Mouse (Mus musculus) urinary bladder, postnatal 4 days (tissue): ENCODE data around the gene Fus.
"Not testable (repeated sequence)": the region's sequence is repeated elsewhere in the genome, so short reads cannot be mapped to it uniquely, and the experiment has no call there.

Experiments
- DNase-seq, 2 experiments: peaks; one replicate each; pipeline ENCODE4 v3.0.0; 2021 to 2022; ENCODE audit warnings: low spot score in 2 of 2

The Fus gene

DNA sequence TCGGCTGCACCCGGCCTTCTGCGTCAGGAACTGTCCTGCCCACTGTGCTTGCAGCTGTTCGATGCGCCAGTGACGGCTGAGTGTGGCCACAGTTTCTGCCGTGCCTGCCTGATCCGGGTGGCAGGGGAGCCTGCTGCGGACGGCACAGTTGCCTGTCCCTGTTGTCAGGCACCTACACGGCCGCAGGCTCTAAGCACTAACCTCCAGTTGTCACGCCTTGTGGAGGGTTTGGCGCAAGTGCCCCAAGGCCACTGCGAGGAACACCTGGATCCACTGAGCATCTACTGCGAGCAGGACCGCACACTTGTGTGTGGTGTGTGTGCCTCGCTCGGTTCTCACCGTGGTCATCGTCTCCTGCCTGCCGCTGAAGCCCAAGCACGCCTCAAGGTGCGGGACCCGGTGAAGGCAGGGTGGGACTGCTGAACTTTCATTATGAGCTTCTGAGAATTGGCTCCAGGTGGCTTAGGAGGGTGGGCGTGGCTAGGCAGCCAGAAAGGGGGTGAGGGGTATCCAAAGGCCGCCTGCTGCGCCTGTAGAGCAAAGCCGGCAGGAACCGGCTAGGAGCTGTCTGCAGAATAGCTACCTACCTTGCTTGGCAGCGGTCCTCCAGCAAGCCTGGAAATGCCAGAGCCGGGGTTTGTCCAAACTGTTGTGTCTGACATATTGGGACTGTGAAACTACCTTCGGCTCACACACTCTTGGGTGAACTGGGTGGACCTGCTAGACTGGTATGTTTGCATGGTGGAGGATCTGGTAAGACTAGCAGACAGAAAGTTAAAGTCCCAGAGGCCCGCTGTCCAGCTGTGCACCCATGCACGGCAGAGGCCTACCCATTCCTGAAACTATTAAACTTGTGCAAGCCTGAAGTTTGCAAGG is 37.5 kb downstream of the Fus start:
- peak; percentile 50 to 66 for DNase-seq

DNA sequence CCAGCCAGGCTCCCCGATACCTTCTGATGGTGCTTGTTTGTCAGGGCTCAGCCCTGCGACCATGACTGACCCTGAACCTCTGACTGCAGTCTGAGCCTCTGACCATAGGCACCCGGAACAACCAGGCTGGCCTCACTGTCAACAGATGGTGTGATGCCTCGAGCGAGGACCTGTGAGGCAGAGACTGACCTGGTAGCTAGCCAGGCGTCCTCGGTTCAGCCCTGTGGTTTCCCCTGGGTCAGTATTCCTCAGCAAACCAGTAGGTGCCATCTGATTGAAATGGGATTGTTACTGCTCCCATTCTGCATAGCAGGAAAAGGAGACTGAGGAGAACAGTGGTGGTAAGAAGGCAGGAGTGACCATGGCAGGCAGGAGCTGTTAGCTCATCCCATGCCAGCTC is 38.9 kb downstream of the Fus start:
- no peak for DNase-seq

DNA sequence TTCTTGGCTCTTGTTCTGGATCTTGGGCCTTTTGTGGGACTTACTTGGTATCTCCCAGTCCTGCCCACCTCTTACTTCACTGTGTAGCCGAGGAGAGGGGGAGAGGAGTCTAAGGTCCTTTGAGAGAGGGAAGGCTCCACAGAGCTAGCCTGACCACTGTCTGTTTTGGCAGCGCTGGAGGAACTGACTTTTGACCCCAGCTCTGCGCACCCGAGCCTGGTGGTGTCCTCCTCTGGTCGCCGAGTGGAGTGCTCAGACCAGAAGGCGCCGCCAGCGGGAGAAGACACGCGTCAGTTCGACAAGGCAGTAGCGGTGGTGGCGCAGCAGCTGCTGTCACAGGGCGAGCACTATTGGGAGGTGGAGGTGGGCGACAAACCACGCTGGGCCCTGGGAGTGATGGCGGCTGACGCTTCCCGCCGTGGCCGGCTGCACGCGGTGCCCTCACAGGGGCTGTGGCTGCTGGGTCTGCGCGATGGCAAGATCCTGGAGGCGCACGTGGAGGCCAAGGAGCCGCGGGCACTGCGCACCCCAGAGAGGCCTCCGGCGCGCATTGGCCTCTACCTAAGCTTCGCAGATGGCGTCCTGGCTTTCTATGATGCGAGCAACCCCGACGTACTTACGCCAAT is 42.6 kb downstream of the Fus start:
- no peak for DNase-seq

DNA sequence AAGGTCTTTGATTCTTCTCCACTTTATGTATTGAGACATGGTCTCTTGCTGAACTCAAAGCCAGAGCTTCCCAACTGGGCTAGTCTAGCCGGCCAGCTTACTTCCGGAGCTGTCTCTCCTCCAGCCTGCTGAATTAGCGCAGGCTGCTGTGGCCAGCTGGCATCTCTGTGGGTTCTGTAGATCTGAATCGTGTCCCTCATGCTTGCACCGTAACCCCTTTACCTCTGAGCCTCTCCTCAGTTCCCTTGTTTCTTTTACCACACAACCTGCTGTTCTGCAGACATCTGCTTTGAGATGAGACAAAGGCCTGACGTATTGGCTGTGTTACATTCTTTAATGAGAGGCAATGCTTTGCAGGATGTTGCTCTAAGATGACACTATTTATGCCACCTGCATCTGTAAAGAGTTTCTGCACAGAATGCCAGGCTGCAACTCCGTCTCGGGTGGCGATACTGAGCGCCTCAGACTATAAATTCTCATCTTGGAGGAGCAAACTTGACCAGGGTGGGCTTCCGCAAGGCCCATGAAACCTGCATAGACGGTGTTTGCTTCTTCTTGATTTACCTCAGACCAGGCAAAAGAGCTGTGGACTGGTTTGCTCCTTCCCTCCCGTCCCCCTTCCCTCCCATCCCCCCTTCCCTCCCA is 45.0 kb downstream of the Fus start:
- DNase-seq = no peak

DNA sequence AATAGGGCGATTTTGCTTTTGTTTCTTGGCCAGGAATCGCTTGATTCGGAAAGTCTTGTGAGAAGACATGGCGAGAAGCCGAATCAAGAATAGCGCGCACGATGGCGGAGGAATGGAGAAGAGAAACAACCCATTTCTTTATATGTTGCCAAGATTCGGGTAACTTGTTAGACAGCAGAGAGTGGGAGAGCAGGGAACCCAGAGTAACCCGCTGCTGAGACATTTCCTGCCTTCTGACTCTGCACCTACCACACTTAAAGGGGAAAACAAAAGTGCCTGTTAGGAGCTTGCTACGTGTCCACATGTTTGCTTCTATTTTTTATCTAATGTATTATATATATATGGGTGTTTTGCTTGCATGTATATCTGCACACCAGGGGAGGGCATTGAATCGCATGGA is 45.9 kb downstream of the Fus start:
- no peak for DNase-seq

DNA sequence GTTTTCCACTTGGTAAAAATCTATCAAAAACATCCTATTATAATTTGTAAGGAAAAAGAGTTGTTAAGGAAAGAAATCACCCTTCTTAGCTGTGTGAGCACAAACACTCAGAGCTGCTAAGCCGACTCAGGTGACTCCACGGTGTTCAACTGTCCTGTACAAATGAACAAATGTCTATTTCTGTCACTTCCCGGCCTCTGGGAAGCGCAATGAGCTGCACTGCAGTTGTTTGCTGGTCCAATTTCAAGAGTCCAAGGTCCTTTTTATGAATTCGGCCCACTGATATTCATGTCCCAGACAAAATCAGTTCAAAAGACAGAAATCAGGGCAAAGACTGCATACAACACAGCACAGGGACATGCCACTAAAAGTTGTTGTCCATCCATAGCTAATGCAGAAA is 48.9 kb downstream of the Fus start:
- DNase-seq = not testable (repeated sequence)

DNA sequence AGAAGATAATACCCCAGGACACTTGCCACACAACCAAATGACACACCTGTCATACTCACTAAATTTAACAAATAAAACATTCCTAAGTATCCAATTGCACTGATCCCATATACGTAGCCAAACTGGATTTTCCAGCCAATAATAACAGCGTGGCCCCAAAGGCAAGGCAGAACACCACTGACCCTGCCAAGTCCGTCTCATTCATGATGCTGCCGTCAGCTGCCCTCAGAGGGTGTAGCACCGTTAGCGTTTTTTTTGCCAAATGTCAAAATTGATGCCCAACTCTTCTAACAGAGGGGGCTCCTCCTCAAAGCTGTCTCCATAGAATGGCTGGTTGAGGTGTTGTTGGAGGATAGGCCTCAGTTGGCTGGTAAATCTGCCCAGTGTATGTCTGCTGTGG is 49.4 kb downstream of the Fus start:
- no peak for DNase-seq

DNA sequence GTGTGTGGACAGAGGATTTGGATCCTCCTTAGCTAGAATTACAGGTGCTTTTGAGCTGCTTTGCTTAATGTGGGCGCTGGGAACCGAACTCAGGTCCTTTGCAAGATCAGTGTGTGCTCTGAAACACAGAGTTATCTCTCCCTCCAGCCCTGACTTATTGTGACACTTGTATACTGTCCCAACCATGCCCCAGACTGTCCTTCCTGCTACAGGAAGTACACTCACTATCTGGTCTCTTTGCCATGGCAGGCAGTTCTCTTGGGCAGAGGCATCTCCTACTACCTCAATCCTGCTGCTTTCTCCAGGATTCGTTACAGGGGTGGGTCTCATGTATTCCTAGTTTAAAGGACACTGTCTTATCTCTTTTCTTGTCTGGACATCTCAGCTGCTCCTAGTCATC is 51.0 kb downstream of the Fus start:
- DNase-seq = no peak

DNA sequence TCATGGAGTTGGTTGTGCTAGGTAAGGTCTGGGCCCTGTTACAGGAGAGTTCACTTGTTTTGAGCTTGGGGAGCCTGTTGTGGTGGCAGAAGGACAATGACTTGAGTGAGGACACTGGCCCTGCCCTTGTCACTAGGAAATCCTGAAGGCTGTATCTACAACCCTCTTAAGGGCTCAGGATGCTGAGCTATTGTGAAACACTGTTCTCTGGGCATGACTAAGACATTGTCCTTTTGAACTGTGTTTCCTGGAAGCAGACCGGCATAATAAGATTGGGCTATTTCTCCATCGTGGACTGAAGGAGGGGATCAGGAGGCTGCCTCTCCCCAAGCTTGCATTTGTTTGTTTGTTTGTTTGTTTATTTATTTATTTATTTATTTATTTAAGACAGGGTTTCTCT is 51.9 kb downstream of the Fus start:
- no peak for DNase-seq

DNA sequence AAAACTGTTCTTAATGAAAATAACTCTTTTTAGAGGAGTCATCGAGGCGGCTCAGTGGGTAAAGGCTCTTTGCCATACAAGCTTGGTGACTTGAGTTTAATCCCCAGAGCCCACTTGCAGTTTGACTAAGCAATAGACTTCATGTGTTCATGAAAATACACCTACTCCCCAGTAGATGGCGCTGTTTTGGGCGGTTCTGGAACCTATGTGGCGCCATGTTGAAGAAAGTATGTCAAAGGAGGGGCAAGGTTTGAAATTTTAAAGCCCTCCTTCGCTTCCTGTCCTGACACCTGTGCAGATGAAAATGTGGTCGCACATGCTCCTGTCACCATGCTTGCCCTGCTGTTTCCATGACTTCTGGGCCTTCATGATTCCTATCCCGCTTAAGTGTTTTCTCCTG is 55.7 kb downstream of the Fus start:
- no peak for DNase-seq

DNA sequence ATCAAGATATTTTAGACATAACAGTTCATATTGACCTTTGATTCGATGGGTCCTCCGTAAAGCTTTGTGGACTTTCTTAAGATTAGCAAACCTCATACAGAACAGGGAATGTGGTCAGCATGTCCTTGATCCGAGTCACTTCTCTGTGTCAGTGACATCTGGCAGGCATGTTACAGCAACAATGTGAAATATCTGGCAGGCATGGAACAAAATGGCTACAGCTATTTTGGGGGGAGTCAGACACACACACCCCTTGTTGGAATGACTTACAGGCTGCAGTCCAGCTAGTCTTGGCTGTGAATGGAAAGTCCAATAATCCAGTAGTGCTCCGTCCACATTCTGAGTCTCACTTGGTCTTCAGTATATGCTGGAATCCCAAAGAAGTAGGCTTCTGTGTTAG is 56.3 kb downstream of the Fus start:
- no peak for DNase-seq

DNA sequence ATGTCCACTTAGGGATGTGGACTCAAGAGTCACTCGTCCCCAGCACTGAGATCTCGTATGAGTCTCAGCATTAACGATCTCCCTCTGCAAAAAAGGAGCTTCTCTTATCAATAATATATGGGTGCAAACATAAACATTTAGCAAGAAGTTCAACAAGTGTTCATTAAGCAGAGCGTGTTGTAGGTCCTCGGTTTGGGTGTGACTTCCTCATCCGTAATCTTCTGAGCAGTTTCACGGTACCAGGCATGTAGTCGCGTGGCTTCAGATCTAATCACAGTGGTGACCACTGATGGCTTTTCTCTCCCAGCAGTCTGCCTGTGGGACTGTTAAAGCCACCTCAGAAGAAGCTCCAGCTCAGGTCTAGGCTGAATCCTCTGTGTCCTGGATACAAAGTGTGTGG is 57.1 kb downstream of the Fus start:
- DNase-seq = no peak

DNA sequence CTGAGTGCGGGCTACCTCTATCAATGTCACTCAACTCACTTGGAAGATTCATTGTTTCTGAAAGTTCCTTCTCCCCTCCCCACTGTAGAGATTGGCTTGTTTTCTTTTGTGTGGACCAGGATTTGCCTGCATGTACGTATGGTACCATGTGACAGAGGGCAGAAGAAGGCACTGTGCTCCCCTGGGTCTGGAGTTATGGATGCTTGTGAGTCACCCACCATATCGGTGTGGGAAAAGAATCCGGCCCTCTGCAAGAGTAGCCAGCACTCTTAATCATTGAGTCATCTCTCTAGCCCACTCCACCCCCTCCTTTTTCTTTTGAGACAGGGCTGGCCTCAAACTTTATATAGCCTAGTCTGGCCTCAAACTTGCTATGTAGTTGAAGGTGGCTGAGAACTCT is 57.7 kb downstream of the Fus start:
- DNase-seq = no peak

DNA sequence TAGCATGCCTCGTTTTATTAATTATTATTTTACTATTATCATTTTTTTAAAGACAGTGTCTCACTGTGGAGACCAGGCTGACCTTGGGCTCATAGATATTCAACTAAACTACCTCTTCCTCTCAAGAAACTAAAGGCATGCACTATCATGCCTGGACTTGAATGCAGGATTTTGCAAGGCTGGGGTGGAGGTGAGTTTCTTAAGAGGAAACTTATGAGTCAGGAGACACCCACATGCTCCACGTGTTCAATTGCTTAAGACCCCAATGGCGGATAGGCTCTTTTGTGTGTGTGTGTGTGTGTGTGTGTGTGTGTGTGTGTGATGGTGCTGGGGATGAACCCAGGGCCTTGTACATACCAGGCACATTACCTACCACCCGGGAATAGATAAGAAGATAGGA is 58.1 kb downstream of the Fus start:
- no peak for DNase-seq

DNA sequence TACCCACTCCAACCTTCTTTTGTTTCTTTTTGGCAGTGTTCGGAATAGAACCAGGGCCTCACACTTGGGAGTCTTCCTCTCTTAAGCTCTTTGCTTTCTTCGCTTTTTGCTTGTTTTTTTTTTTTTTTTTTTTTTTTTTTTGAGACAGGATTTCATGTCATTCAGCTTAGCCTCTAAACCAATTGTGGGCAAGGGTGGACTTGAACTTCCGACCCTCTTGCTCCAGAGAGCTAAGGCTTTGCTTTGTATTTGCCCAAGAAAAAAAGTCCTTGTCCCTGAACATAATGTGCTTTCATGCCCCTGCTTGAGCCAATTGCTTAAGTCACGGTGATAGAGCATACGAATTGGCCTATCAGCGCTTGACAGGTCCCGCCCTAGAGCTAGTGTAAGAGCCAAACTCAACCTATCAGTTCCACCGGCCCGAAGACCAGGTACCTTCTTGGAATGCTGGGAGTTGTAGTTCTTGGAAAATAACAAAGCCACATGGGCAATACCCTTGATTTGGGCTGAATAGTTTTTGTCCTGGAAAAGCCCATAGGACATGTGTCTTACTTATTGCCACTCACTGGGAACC is 64.2 kb downstream of the Fus start:
- no peak for DNase-seq

DNA sequence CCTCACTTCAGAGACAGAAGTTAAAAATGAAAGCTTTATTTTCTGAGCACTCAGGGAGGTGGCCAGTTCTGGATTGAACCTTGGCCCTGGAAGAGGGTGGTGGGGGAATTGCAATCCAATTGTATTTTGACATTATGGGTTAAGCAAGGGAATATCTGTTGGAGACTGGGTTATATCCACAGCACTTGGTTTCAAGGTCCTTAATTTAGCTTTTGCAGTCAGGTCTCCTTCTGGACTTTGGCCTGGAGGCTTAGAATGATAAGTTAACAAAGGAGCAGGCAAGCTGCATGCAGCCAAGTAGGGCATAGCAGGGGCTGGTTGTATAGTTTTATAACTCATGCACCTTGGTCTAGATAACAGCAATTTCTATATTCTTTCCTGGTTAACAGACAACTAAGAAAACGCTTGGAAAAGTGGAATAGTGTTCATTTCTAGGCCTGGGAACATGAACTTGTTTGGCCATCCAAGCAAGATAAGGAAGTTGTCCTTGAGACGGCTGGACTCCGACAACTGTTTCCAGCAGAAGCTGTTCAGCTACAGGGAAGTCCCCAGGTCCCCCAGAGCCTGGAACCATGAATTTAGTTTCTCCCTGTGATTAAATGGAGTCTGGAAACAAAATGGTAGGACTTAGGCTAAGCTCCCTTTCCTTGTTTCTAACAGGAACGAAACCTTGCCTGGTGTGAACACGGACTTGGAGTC is 65.2 kb downstream of the Fus start:
- no peak for DNase-seq

DNA sequence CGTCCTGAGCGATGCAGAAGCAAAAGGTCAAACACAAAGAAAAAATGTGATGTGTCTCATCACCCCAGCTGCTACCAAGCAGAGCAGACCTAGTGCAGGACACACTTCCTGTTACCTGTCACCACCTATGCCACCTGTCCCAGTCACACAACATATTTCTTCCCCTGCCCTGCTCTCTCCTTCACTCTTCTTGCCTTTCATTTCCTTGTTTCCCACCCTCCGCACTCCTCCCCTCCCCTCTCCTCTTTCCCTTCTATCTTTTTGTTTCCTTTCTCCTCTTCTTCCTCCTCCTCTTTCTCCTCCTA is 65.7 kb downstream of the Fus start:
- DNase-seq = no peak

DNA sequence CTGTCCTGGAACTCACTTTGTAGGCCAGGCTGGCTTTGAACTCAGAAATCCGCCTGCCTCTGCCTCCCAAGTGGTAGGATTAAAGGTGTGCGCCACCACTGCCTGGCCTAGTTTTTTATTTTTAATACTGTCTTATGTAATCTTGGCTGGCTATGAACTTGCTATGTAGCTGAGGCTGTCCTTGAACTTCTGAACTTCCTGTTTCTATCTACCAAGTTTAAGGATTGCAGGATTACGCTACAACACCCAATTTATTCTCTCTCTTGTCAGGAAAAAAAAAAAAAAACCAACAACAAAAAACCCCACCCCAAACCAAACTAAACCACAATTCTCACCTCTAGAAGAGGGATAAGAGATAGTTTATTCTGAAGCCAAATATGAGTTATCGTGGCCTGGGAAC is 66.4 kb downstream of the Fus start:
- DNase-seq = no peak
